Mouse (Mus musculus) left cerebral cortex, adult 9 months (tissue): ENCODE results near the gene Mrgpra9.
"Not testable (repeated sequence)": the region's sequence is repeated elsewhere in the genome, so short reads cannot be mapped to it uniquely, and the experiment has no call there.

Source experiments
- DNase-seq, 2 experiments: peaks; one replicate each; pipeline ENCODE4 v3.0.0; 2022; ENCODE audit warnings: low spot score in 2 of 2

The Mrgpra9 gene

DNA sequence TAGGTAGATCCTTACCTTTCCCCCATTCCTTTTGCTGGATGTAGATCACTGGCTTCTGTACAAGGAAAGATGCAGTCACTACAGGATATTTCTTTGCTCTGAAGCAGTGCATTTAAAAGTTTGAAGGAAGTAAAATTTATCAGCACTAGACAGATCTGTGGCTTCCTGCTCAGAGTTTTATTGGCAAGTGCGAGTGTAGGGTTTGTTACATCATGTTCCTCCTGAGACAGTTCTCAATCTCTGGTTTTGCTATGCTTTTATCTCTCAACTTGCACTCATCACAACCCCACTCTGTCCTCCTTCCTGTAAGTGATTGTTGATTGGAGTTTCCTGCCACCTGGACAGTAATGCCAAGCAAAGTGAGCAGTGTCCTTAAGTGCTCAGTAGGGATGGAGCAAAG is at the start of gene Mrgpra9:
Gene Mrgpra9, minus strand, starts transcription at position 79 of the 400 bp plus-strand sequence.
- DNase-seq = no peak

GRCm38 (mm10) chr7:47299612-47300011 is 47.0 kb upstream of the Mrgpra9 start:
- DNase-seq = not testable (repeated sequence)

- DNase-seq = not testable (repeated sequence)
Observed at GRCm38 (mm10) chr7:47271547-47271946, 18.9 kb upstream of the Mrgpra9 start.

DNA sequence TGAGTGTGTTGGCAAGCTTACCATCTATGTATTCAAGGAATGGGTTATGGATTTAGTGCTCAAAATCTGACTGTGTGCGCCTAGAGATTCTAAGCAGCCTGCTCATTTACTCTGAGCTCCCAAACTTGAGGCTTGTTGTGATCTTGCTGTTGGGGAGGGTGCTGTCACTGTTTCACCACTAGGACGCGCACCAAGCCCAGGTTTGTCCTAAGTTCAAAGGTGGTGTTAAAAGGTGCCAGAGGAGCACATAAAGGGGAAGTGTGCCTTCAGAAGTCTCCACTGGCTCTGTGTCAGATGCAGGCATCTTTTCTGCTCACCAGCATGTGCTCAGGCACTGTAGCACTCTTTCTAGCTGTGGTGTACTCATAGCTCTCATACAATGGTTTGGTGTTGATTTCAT is 8.0 kb downstream of the Mrgpra9 start:
- DNase-seq = no peak

GRCm38 (mm10) chr7:47204830-47205229 is 47.8 kb downstream of the Mrgpra9 start, which contains the start of gene Mrgpra6:
Mrgpra6 (minus strand) TSS chr7:47204920.
- DNase-seq = no peak

- DNase-seq = no peak
Observed at GRCm38 (mm10) chr7:47195271-47195670, 57.4 kb downstream of the Mrgpra9 start.
